Mouse (Mus musculus): Measurements from ENCODE around the gene Neurl1b.

Gene Neurl1b

GRCm38 (mm10) chr17:26414523-26415354, at the start of gene Neurl1b:
Gene Neurl1b (plus strand): TSS chr17:26414829.
- peak; percentile 43 for DNase-seq (ENCODE audit: low spot score)

GRCm38 (mm10) chr17:26366792-26367191, 47.8 kb upstream of the Neurl1b start:
- no peak for DNase-seq (ENCODE audit: low spot score)

- DNase-seq (ENCODE audit: low spot score): peak; percentile 88
These were observed 46.2 kb upstream of the Neurl1b start for GRCm38 (mm10) chr17:26368336-26368992.

- DNase-seq (ENCODE audit: low spot score): peak; percentile 88
These were observed 43.9 kb upstream of the Neurl1b start for GRCm38 (mm10) chr17:26370521-26371245.

GRCm38 (mm10) chr17:26371246-26371535, 43.4 kb upstream of the Neurl1b start:
- no peak for DNase-seq (ENCODE audit: low spot score)

GRCm38 (mm10) chr17:26373211-26373610, 41.4 kb upstream of the Neurl1b start:
- DNase-seq (ENCODE audit: low spot score): no peak

GRCm38 (mm10) chr17:26376416-26376815, 38.2 kb upstream of the Neurl1b start:
- DNase-seq (ENCODE audit: low spot score): no peak

GRCm38 (mm10) chr17:26376994-26377744, 37.5 kb upstream of the Neurl1b start:
- no peak for DNase-seq (ENCODE audit: low spot score)

- no peak for DNase-seq (ENCODE audit: low spot score)
These were observed 34.2 kb upstream of the Neurl1b start for GRCm38 (mm10) chr17:26380280-26380985.

- no peak for DNase-seq (ENCODE audit: low spot score)
These were observed 33.6 kb upstream of the Neurl1b start for GRCm38 (mm10) chr17:26380986-26381446.

- DNase-seq (ENCODE audit: low spot score): no peak
These were observed 33.0 kb upstream of the Neurl1b start for GRCm38 (mm10) chr17:26381613-26382012.

- DNase-seq (ENCODE audit: low spot score): no peak
These were observed 32.5 kb upstream of the Neurl1b start for GRCm38 (mm10) chr17:26382176-26382575.

GRCm38 (mm10) chr17:26382687-26383086, 31.9 kb upstream of the Neurl1b start:
- no peak for DNase-seq (ENCODE audit: low spot score)

- no peak for DNase-seq (ENCODE audit: low spot score)
These were observed 30.5 kb upstream of the Neurl1b start for GRCm38 (mm10) chr17:26384111-26384510.

- DNase-seq (ENCODE audit: low spot score): peak; percentile 75
These were observed 29.1 kb upstream of the Neurl1b start for GRCm38 (mm10) chr17:26385252-26386130.

- DNase-seq (ENCODE audit: low spot score): no peak
These were observed 28.5 kb upstream of the Neurl1b start for GRCm38 (mm10) chr17:26386131-26386481.

GRCm38 (mm10) chr17:26388106-26388505, 26.5 kb upstream of the Neurl1b start:
- DNase-seq (ENCODE audit: low spot score): no peak

GRCm38 (mm10) chr17:26389241-26389640, 25.4 kb upstream of the Neurl1b start:
- no peak for DNase-seq (ENCODE audit: low spot score)

GRCm38 (mm10) chr17:26390666-26391065, 24.0 kb upstream of the Neurl1b start:
- DNase-seq (ENCODE audit: low spot score): no peak

GRCm38 (mm10) chr17:26392355-26392754, 22.3 kb upstream of the Neurl1b start:
- DNase-seq (ENCODE audit: low spot score): no peak

Data from lung, postnatal 25 days (tissue).